Mouse (Mus musculus) embryonic stem cell, embryonic (primary cell): ENCODE results near the gene Gabra3.

Experiments used
- CTCF ChIA-PET, 4 experiments: fragments of 300-600 bp in 2 of 4; fragments of 350-600 bp in 2 of 4; sonication (Branson Sonifier 250); formaldehyde crosslinking; loops; one replicate each; lab custom pipeline; 2022; ENCODE audit warnings: inconsistent platforms in 2 of 4; lab: Charles Lee
- POLR2A ChIA-PET, 4 experiments: fragments of 300-600 bp in 2 of 4; fragments of 350-600 bp in 2 of 4; sonication (Branson Sonifier 250); formaldehyde crosslinking; loops; one replicate each; lab custom pipeline; 2022; ENCODE audit warnings: antibody characterized with exemption in 4 of 4, inconsistent platforms in 1 of 4; lab: Charles Lee

The Gabra3 gene

DNA sequence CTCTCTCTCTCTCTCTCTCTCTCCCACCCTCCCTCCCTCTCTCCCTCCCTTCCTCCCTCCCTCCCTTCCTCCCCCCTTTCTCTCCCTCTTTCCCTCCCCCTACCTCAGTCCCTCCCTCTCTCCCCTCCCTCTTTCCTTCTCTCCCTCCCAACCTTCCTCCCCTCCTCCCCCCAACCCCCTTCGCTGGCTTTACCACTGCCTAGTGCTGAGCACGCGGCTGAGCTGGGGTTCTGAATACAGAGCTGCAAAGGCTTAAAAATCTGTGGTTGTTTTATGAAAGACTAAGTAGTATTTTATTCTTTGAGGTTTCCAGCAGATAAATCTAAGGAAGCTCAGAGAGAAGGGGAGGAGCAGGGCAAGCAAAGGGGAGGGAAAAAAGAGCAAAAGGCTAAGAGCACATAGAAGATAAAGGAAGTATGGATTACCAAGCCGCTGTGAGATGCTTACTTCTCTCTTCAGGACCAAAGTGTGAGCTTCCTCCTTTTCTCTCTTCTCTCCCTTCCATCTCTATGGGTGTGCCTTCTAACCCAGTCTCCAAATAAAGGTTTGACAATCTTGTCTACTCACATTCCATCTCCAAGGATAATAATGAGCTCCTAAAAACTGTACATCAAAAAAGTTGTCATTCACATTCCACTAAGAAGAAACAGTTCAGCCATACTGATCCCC lies at the start of gene Gabra3:
Gene Gabra3, minus strand, starts transcription at position 619 of the 669 bp plus-strand sequence.
- CTCF ChIA-PET, result no interaction called here
- POLR2A ChIA-PET, result no interaction called here

GRCm38 (mm10) chrX:72655789-72656188 lies 859 bp downstream of the Gabra3 start:
- ChIA-PET POLR2A (no interaction called here), CTCF (no interaction called here)

DNA sequence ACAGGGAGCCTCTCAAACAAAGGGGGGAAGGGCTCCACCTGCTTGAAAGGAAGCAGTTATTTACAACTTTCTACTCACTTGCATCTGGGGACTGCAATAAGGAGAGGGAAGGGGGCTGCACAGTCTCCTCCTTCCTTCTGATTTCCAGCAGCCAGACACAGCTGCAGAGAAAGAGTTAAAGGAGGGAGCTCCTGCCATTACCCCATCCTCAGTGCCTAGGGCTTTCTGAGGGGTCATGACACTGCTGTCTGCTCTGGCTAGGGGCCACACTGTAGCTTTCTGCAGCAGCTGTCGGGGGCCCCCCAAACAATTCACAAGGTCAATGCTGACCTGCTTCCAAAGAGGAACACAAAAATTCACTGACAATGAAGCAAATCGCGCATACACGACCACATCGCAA lies 1.3 kb downstream of the Gabra3 start:
- POLR2A ChIA-PET, result no interaction called here

DNA sequence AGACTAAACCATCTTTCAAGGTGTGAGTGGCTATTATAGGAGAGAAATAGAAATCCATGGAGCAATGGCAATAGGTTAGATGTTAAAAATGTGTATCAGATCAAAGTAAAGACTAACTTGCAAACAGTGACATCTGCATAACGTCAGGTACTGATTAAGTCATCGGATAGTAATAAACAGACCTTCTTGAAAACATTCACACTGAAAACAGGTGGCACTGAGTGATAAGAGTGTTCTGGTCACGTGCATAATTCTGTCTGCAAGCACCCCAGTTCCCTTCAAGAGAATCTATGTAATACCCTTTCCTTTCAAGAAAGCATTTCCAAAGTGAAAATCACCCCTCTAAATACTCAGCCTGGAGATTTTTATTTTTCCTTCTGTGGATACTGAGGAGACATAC lies 6.0 kb downstream of the Gabra3 start:
- POLR2A ChIA-PET, result no interaction called here

More for the DNA sequence above, 1.3 kb downstream of the Gabra3 start:
- CTCF ChIA-PET, result no interaction called here

GRCm38 (mm10) chrX:72644691-72645090 lies 12.0 kb downstream of the Gabra3 start:
- ChIA-PET CTCF (no interaction called here), POLR2A (no interaction called here)

More for the DNA sequence above, 6.0 kb downstream of the Gabra3 start:
- CTCF ChIA-PET, result no interaction called here

DNA sequence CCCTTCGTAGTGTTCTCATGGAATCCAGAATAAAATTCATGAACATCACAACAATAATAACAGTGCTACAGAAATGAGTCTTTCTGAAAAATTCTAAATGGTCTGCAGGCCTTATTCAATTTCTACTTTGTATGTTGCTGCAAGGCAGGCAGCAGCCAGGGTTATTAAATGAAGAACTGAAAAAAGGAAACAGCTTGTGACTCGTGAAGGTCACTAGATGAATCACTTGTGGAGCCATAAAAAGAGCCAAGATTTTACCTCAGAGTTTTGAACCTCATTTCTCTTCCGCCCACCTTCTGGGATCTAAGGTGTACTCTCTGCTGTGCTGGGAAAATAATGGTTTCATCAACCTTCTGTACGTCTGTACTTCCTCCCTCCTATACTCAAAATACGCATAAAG lies 159.4 kb downstream of the Gabra3 start:
- POLR2A ChIA-PET, result no interaction called here
- CTCF ChIA-PET, result no interaction called here

DNA sequence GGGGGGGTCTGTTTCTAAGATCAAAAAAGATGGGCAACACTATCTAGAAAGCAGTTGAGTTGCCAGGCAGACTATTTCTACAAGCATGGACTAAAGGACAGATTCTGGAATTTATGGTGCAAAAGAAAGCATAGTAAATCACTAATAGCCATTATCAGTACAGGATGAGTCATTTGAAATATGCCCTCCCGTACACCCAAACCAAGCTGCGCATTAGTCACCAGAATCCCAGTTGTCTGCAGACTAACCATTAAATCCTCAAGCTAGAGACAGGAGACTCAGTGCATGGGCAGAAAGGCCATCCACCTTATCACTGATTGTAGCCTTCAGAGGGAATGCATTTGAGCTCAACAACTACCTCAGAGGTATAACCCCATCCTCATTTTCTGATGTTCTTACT lies 166.8 kb downstream of the Gabra3 start:
- ChIA-PET POLR2A (no interaction called here), CTCF (no interaction called here)

- ChIA-PET POLR2A (no interaction called here), CTCF (no interaction called here)
Observed at GRCm38 (mm10) chrX:72386758-72387157, 269.9 kb downstream of the Gabra3 start, which contains the start of gene Magea10. TSS of gene Magea10 (minus strand) at chrX:72386858.
